Mouse (Mus musculus) liver, embryonic 14.5 days (tissue): Measurements from ENCODE around the gene Adam22. TPM values are rescaled to one million over a fixed set of nuclear protein-coding genes. Genes with fewer than 3 reads are reported as not detected.

Source experiments
- ATAC-seq: fragments of 200-750 bp; cut with Nextera tagmentation; 2 replicates; pipeline ENCODE4 v1.8.0; 2017; ENCODE audit warnings: moderate number of reproducible peaks, mild to moderate bottlenecking, moderate library complexity; ENCODE audit not compliant: insufficient read depth
- DNase-seq, 3 experiments: peaks; one replicate each; pipeline ENCODE4 v3.0.0-alpha.2; 2012 to 2013; ENCODE audit warnings: low read depth in 3 of 3, low spot score in 3 of 3
- H3K27ac ChIP-seq: fragments of 300-500 bp; sonication (generic); 2 replicates; pipeline ENCODE4 v1.5.1; 2014; ENCODE audit warnings: moderate library complexity, mild to moderate bottlenecking, control low read depth, inconsistent platforms
- H3K27me3 ChIP-seq: fragments of 300-500 bp; sonication (generic); 2 replicates; pipeline ENCODE4 v1.6.1; 2014; ENCODE audit warnings: mild to moderate bottlenecking, low read length, moderate library complexity; ENCODE audit not compliant: control insufficient read depth, insufficient read depth
- H3K36me3 ChIP-seq: fragments of 300-500 bp; sonication (generic); replicated peaks from 2 replicates; pipeline ENCODE4 v1.6.1; 2014; ENCODE audit warnings: low read depth; ENCODE audit not compliant: control insufficient read depth, insufficient read depth
- H3K4me1 ChIP-seq, 2 experiments: fragments of 200-500 bp in 1 of 2; fragments of 300-500 bp in 1 of 2; sonication (generic) in 1 of 2; replicated peaks; 2 replicates each; pipeline ENCODE4 v1.6.1; 2012 to 2014; ENCODE audit warnings: antibody characterized with exemption in 1 of 2, inconsistent platforms in 1 of 2, low read length in 1 of 2; ENCODE audit not compliant: control insufficient read depth in 2 of 2, insufficient read depth in 2 of 2
- H3K4me2 ChIP-seq: fragments of 300-500 bp; sonication (generic); 2 replicates; pipeline ENCODE4 v1.6.1; 2014; ENCODE audit warnings: low read depth, mild to moderate bottlenecking, control low read depth, moderate library complexity
- H3K4me3 ChIP-seq, 2 experiments: fragments of 200-500 bp in 1 of 2; fragments of 300-500 bp in 1 of 2; sonication (generic) in 1 of 2; 2 replicates each; pipeline ENCODE4 v1.5.1; 2012 to 2014; ENCODE audit warnings: low read depth in 2 of 2, low read length in 2 of 2, mild to moderate bottlenecking in 2 of 2, control low read depth in 1 of 2, inconsistent platforms in 1 of 2, moderate library complexity in 1 of 2; ENCODE audit not compliant: insufficient read depth in 1 of 2
- H3K9ac ChIP-seq: fragments of 300-500 bp; sonication (generic); replicated peaks from 2 replicates; pipeline ENCODE4 v1.6.1; 2014; ENCODE audit warnings: mild to moderate bottlenecking, control low read depth, moderate library complexity
- H3K9me3 ChIP-seq: fragments of 300-500 bp; sonication (generic); 2 replicates; pipeline ENCODE4 v1.6.1; 2016; ENCODE audit warnings: low read length, mixed read lengths; ENCODE audit not compliant: control insufficient read depth
- CTCF ChIP-seq: IDR thresholded peaks from 2 replicates; pipeline ENCODE4 v1.5.1; 2016; ENCODE audit warnings: antibody characterized with exemption, low read depth, control low read depth
- EP300 ChIP-seq: IDR thresholded peaks from 2 replicates; pipeline ENCODE4 v1.6.1; 2016; ENCODE audit warnings: antibody characterized with exemption, low read depth
- WGBS: fragments of 180-500 bp; shearing (Covaris S2); extraction: QIAGEN DNeasy Blood & Tissue Kit; methylation state at CpG from one replicate; pipeline ENCODE4 v1.1.7; 2014; ENCODE audit not compliant: insufficient replicate concordance; 5-methylcytosine and 5-hydroxymethylcytosine counted together
- polyA plus RNA-seq, 2 experiments: library from polyadenylated mRNA; depleted of rRNA in 1 of 2; stranded (reverse) in 1 of 2; unstranded in 1 of 2; fragments of >200 nt; fragmentation: Nextera tagmentation in 1 of 2; extraction: Ambion mirVana in 1 of 2; gene quantifications; 2 replicates each; pipeline versions ENCODE4 v1.2.1 to v1.2.3; 2012 to 2014

Adam22 gene
- polyA plus RNA-seq, 2 experiments, result 0.13 to 0.25 TPM

GRCm38 (mm10) chr5:8073406-8073805 lies 294.6 kb downstream of the Adam22 start:
- WGBS, result 79% methylated on average over 9 of the region's 9 CpGs

GRCm38 (mm10) chr5:8063207-8063606 lies 304.8 kb downstream of the Adam22 start:
- peak; percentile 98 for ATAC-seq
- peak overlapping the region; percentile 61 for H3K27ac ChIP-seq
- peak overlapping the region; percentile 37; the same call in 1 of the 2 replicates for H3K9ac ChIP-seq
- H3K27me3 ChIP-seq, result no peaks in the 10 kb centered on the region
- peaks cover 57% of the 10 kb centered on the region for H3K36me3 ChIP-seq
- TF ChIP-seq EP300 (peak; percentile 81), CTCF (no peak)
- DNase-seq, result peak; percentile 56 to 62 (median 59)
- no peaks in the 10 kb centered on the region for H3K9me3 ChIP-seq
- peak overlapping the region; percentile 57 for H3K4me2 ChIP-seq
- H3K4me3 ChIP-seq, result 0 out of 4 replicates have a peak overlapping the region, but pooled peaks of 1 of the 2 experiments have one; percentile 20
- peaks cover 17% of the 10 kb centered on the region in 2 experiments for H3K4me1 ChIP-seq
- WGBS, result 11% methylated on average over 6 of the region's 6 CpGs

More at GRCm38 (mm10) chr5:8073406-8073805, 294.6 kb downstream of the Adam22 start:
- no peak overlapping the region for H3K9ac ChIP-seq
- DNase-seq, result no peak
- no peak overlapping the region for H3K4me2 ChIP-seq
- peaks cover 2% of the 10 kb centered on the region for H3K36me3 ChIP-seq
- no peaks in the 10 kb centered on the region for H3K9me3 ChIP-seq
- H3K27me3 ChIP-seq, result no peaks in the 10 kb centered on the region
- no peak overlapping the region for H3K27ac ChIP-seq
- TF ChIP-seq EP300 (no peak), CTCF (no peak)
- no peak overlapping the region for H3K4me3 ChIP-seq
- no peaks in the 10 kb centered on the region for H3K4me1 ChIP-seq
- no peak for ATAC-seq

GRCm38 (mm10) chr5:8062469-8062868 lies 305.5 kb downstream of the Adam22 start:
- no peak overlapping the region for H3K9ac ChIP-seq
- peaks cover 57% of the 10 kb centered on the region for H3K36me3 ChIP-seq
- no peak overlapping the region for H3K4me3 ChIP-seq
- ATAC-seq, result no peak
- no peak for DNase-seq
- 82% methylated on average over 2 of the region's 2 CpGs for WGBS
- no peaks in the 10 kb centered on the region for H3K27me3 ChIP-seq
- peak overlapping the region; percentile 61; the same call in 1 of the 2 replicates for H3K27ac ChIP-seq
- peaks cover 18 to 20% of the 10 kb centered on the region in 2 experiments for H3K4me1 ChIP-seq
- H3K9me3 ChIP-seq, result no peaks in the 10 kb centered on the region
- TF ChIP-seq EP300, result no peak
- no peak for TF ChIP-seq CTCF
- H3K4me2 ChIP-seq, result no peak overlapping the region; the same call in 1 of the 2 replicates

GRCm38 (mm10) chr5:8058056-8058455 lies 309.9 kb downstream of the Adam22 start:
- Histone ChIP-seq H3K4me1 (peaks cover 15 to 22% of the 10 kb centered on the region in 2 experiments), H3K27me3 (no peaks in the 10 kb centered on the region), H3K9ac (no peak overlapping the region; the same call in 1 of the 2 replicates), H3K4me2 (peak overlapping the region; percentile 86), H3K9me3 (no peaks in the 10 kb centered on the region), H3K4me3 (peak overlapping the region; percentile 38 to 96), H3K36me3 (peaks cover 14% of the 10 kb centered on the region), H3K27ac (no peak overlapping the region)
- TF ChIP-seq EP300 (no peak), CTCF (no peak)
- WGBS, result 79% methylated on average over 7 of the region's 7 CpGs
- DNase-seq, result no peak
- ATAC-seq, result no peak

- DNase-seq, result peak in 1 of 3 experiments; percentile 1
- no peaks in the 10 kb centered on the region for H3K9me3 ChIP-seq
- 36% methylated on average over 5 of the region's 5 CpGs for WGBS
- TF ChIP-seq CTCF (no peak), EP300 (no peak)
- peak; percentile 40 for ATAC-seq
- peak overlapping the region; percentile 80 for H3K27ac ChIP-seq
- peak overlapping the region; percentile 77 to 96 for H3K4me3 ChIP-seq
- H3K9ac ChIP-seq, result peak overlapping the region; percentile 99
- peak overlapping the region; percentile 86 for H3K4me2 ChIP-seq
- H3K27me3 ChIP-seq, result no peaks in the 10 kb centered on the region
- peaks cover 8 to 16% of the 10 kb centered on the region in 2 experiments for H3K4me1 ChIP-seq
- H3K36me3 ChIP-seq, result peaks cover 14% of the 10 kb centered on the region
These were observed 311.0 kb downstream of the Adam22 start for GRCm38 (mm10) chr5:8057018-8057323.
